Mouse (Mus musculus) lung, postnatal 0 days (tissue): Measurements from ENCODE around the gene Abcb8.

Experiments used
- CTCF ChIP-seq: IDR thresholded peaks from 2 replicates; pipeline ENCODE4 v1.5.1; 2016; ENCODE audit warnings: antibody characterized with exemption, mild to moderate bottlenecking
- EP300 ChIP-seq: IDR thresholded peaks from 2 replicates; pipeline ENCODE4 v1.6.1; 2016; ENCODE audit warnings: antibody characterized with exemption, mild to moderate bottlenecking, control low read depth

- TF ChIP-seq EP300 (no peak), CTCF (peak; percentile 39)
Measured at GRCm38 (mm10) chr5:24425421-24426036, 32.1 kb downstream of the Abcb8 start.
